Mouse (Mus musculus): ENCODE results near the gene Prdx2. TPM values are rescaled to one million over a fixed set of nuclear protein-coding genes. Genes with fewer than 3 reads are reported as not detected.
A peak's percentile ranks its signal among the peaks of the same experiment; 100 is the strongest.

Gene Prdx2
- polyA plus RNA-seq, 1 experiment from 2014 or later: 1,219 TPM

DNA sequence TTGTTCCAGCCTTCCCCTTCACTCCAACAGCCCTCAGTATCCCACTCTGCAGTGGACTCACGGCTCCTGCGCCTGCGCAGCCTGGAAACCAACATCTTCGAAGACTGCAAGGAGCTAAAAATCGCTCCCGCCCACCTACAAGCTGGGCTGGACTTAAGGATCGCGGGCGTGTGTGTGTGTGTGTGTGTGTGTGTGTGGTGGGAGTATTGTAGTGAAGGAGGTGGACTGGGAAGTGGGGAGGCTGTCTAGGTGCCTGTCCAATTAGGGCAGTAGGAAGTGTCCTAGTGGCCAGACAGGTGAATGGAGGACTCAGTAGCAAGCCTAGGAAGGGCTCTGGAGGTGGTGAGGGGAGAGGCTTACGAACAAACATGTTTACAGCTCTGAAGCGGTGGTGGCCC, 24.2 kb upstream of the Prdx2 start:
- Histone ChIP-seq H3K4me1 (ENCODE audit: control insufficient read depth, insufficient read depth, low read length) (peaks cover 4% of the 10 kb centered on the region), H3K4me2 (ENCODE audit: low read depth, low read length) (peak overlapping the region; percentile 85), H3K9ac (replicated peaks; ENCODE audit: low read length) (no peak overlapping the region), H3K27me3 (ENCODE audit: control insufficient read depth, insufficient read depth, low read length) (peaks cover 43% of the 10 kb centered on the region), H3K36me3 (replicated peaks; ENCODE audit: control insufficient read depth, insufficient read depth, low read depth, low read length) (no peaks in the 10 kb centered on the region), H3K27ac (replicated peaks; ENCODE audit: low read depth, low read length) (no peak overlapping the region), H3K4me3 (ENCODE audit: low read depth, low read length) (no peak overlapping the region), H3K9me3 (replicated peaks; ENCODE audit: control insufficient read depth, low read length) (no peaks in the 10 kb centered on the region)
- 5% methylated on average over 11 of the region's 11 CpGs for WGBS
- ATAC-seq (replicated peaks; ENCODE audit: insufficient number of reproducible peaks, low FRiP score, low TSS enrichment, low read depth) (0 out of 2 replicates have a peak, but pooled peaks have one; percentile 29), DNase-seq (ENCODE audit: low spot score) (no peak)

DNA sequence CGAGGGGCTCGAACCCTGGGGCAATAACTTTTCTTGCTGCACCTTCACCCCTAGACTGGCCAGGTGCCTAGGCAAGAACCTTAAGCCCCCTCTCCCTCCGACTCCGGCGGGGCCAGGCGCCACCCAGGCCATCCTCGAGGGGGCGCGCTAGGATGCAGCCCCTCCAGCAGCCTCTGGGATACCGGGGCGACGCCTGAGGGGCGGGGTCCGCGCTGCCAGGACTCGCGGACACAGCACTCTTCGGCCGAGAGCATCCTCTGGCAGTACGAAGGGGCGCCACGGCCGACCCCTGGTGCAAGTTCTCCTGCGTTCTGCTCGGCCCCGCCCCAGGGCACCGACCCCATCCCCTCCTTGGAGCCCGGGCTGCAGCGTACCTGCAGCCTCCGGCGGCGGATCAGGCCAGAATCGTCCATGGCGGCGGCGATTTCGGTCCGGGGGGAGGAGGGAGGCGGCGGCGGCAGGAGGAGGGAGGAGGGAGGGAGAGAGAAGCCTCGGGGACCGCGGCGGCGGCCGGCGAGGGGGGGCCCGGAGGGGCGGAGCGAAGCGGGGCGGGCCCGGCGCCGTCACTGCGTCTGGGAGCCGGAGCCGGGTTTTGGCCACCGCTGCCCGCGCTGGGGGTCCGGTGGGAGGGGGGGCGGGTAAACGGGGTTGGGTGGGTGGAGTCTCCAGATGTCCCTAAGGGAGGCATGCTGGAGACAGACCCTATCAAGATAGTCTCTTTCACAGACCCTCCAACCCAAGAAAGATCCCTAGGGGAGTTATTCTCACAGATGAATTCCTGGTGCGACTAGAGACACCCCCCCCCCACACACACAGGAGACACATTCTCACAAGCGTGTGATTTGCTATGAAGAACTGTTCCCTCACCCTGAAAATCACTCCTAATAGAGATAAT, 23.5 kb upstream of the Prdx2 start:
- Histone ChIP-seq H3K9me3 (replicated peaks; ENCODE audit: control insufficient read depth, low read length) (no peaks in the 10 kb centered on the region), H3K4me3 (ENCODE audit: low read depth, low read length) (peak overlapping the region; percentile 39), H3K27me3 (ENCODE audit: control insufficient read depth, insufficient read depth, low read length) (peaks cover 45% of the 10 kb centered on the region), H3K27ac (replicated peaks; ENCODE audit: low read depth, low read length) (no peak overlapping the region), H3K36me3 (replicated peaks; ENCODE audit: control insufficient read depth, insufficient read depth, low read depth, low read length) (no peaks in the 10 kb centered on the region), H3K4me1 (ENCODE audit: control insufficient read depth, insufficient read depth, low read length) (peaks cover 4% of the 10 kb centered on the region), H3K4me2 (ENCODE audit: low read depth, low read length) (peak overlapping the region; percentile 85), H3K9ac (replicated peaks; ENCODE audit: low read length) (peak overlapping the region; percentile 22; the same call in 1 of the 2 replicates)
- peak; percentile 51 for DNase-seq (ENCODE audit: low spot score)
- WGBS: under 1% methylated on average over 39 of the region's 67 CpGs
- peak; percentile 21; the same call in 1 of the 2 replicates for ATAC-seq (replicated peaks; ENCODE audit: insufficient number of reproducible peaks, low FRiP score, low TSS enrichment, low read depth)

DNA sequence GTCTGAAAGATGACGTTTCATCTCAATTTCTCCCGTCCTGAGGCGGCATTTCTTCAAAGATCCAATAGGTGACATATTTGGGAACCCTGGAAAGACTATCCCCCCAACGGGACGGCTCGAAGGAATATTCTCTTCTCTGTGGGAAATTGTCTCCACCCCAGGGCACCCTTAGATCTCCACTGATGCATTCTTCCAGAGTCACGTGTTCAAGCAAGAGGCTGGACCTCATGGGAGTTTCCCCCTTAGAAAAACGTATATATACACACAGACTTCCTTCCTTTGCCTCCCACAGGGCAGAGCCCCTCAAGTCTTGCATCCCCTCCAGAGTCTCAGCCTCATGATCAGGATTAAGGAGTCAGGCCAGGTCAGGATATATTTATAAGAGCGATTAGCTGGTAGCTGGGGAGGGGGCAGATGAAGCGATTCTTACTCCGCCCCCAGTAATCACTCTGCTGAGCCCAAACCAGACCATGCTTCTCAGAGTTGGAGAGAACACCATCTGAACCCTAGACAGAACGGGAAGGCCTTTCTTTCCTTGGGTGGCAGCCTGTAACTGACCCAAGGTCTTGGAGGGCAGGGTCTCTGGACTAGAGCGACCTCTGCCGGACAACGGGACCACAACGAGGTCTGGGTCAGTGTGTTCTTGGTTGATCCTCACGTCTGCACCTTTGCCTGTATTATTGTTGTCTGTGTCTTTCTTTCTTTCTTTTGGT, 22.7 kb upstream of the Prdx2 start, which contains the start of gene Rtbdn:
Gene Rtbdn (plus strand): TSS at position 464 of the 713 bp plus-strand sequence.
- WGBS: 6% methylated on average over 17 of the region's 17 CpGs
- H3K36me3 ChIP-seq (replicated peaks; ENCODE audit: control insufficient read depth, insufficient read depth, low read depth, low read length): no peaks in the 10 kb centered on the region
- no peaks in the 10 kb centered on the region for H3K9me3 ChIP-seq (replicated peaks; ENCODE audit: control insufficient read depth, low read length)
- no peak within 1 kb of the TSS for H3K27ac ChIP-seq (replicated peaks; ENCODE audit: low read depth, low read length)
- peaks cover 4% of the 10 kb centered on the region for H3K4me1 ChIP-seq (ENCODE audit: control insufficient read depth, insufficient read depth, low read length)
- peak within 1 kb of the TSS; percentile 22; the same call in 1 of the 2 replicates for H3K9ac ChIP-seq (replicated peaks; ENCODE audit: low read length)
- DNase-seq (ENCODE audit: low spot score) (no peak), ATAC-seq (replicated peaks; ENCODE audit: insufficient number of reproducible peaks, low FRiP score, low TSS enrichment, low read depth) (no peak)
- peak within 1 kb of the TSS; percentile 39 for H3K4me3 ChIP-seq (ENCODE audit: low read depth, low read length)
- peaks cover 45% of the 10 kb centered on the region for H3K27me3 ChIP-seq (ENCODE audit: control insufficient read depth, insufficient read depth, low read length)
- peak within 1 kb of the TSS; percentile 85 for H3K4me2 ChIP-seq (ENCODE audit: low read depth, low read length)

DNA sequence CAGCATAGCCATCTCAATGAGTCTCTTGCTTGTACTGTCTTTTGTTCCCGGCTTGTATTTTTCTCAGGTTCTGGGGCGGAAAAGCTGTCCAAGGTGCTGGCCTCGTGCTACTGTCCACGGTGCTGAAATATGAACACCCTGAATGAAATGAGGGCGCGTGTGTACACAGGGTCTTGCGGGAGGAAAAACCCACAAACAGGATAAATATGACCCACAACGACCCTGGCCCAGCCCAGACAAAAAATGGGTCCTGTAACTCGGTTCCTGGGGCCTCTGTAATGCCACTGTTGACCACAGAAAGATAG, 22.2 kb upstream of the Prdx2 start:
- Histone ChIP-seq H3K27me3 (ENCODE audit: control insufficient read depth, insufficient read depth, low read length) (peaks cover 45% of the 10 kb centered on the region), H3K4me2 (ENCODE audit: low read depth, low read length) (no peak overlapping the region), H3K4me3 (ENCODE audit: low read depth, low read length) (no peak overlapping the region), H3K9me3 (replicated peaks; ENCODE audit: control insufficient read depth, low read length) (no peaks in the 10 kb centered on the region), H3K4me1 (ENCODE audit: control insufficient read depth, insufficient read depth, low read length) (peaks cover 4% of the 10 kb centered on the region), H3K27ac (replicated peaks; ENCODE audit: low read depth, low read length) (no peak overlapping the region), H3K9ac (replicated peaks; ENCODE audit: low read length) (no peak overlapping the region), H3K36me3 (replicated peaks; ENCODE audit: control insufficient read depth, insufficient read depth, low read depth, low read length) (no peaks in the 10 kb centered on the region)
- WGBS: 14% methylated on average over 9 of the region's 9 CpGs
- DNase-seq (ENCODE audit: low spot score) (peak; percentile 83), ATAC-seq (replicated peaks; ENCODE audit: insufficient number of reproducible peaks, low FRiP score, low TSS enrichment, low read depth) (no peak)

DNA sequence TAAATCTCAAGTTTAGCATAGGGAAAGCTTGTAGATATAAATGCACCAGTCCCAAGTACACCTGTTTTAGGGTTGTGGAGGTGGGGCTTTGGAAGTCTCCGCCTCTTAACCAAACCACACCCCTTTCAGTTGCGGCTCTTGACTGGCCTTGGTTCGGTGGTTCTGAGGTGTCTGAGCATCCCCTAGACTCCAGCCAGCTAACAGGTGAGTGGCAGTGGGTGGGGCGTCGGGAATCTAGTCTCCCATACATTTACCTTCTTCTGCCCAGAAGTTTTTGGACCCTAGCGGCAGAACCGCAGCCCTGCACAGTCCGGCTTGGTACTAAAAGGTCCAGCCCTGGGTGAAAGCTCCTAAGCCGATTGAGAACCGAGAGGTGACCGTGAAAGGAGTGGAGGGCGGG, 19.6 kb upstream of the Prdx2 start:
- Histone ChIP-seq H3K4me1 (ENCODE audit: control insufficient read depth, insufficient read depth, low read length) (peaks cover 4% of the 10 kb centered on the region), H3K4me2 (ENCODE audit: low read depth, low read length) (no peak overlapping the region), H3K36me3 (replicated peaks; ENCODE audit: control insufficient read depth, insufficient read depth, low read depth, low read length) (no peaks in the 10 kb centered on the region), H3K9ac (replicated peaks; ENCODE audit: low read length) (no peak overlapping the region), H3K9me3 (replicated peaks; ENCODE audit: control insufficient read depth, low read length) (no peaks in the 10 kb centered on the region), H3K27me3 (ENCODE audit: control insufficient read depth, insufficient read depth, low read length) (peaks cover 36% of the 10 kb centered on the region), H3K27ac (replicated peaks; ENCODE audit: low read depth, low read length) (no peak overlapping the region), H3K4me3 (ENCODE audit: low read depth, low read length) (no peak overlapping the region)
- WGBS: 19% methylated on average over 12 of the region's 12 CpGs
- no peak for ATAC-seq (replicated peaks; ENCODE audit: insufficient number of reproducible peaks, low FRiP score, low TSS enrichment, low read depth)
- no peak for DNase-seq (ENCODE audit: low spot score)

DNA sequence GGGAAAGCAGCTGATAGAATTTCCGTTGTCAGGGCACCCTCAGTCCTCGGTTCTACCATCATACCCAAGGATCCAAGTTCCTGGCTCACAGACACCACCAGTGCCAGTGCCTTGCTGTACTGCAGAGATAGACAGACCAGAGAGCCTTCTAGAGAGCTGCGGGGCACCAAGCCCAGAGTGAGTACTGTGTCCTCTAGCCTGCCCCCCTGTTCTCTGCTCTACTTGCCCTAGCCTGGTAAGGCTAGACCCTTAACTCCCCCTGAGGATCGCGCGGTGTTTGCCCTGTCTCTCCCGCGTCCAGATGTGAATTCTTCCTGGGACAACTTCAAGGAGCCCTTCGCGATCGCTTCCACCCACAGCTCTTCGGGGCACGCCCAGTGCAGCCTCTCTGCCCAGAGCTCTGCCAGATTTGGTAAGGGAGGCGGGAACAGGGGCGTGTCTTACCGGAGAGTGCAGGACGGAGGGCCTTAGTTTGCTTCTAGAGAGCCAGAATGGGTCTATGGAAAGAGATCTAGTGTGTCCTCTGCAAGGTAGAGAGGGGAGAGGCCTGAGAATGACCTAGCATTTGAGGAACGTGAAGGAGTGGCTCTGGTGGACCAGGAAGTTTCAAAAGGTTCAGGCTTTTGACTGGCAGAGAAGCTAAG, 16.7 kb upstream of the Prdx2 start:
- DNase-seq (ENCODE audit: low spot score) (no peak), ATAC-seq (replicated peaks; ENCODE audit: insufficient number of reproducible peaks, low FRiP score, low TSS enrichment, low read depth) (0 out of 2 replicates have a peak, but pooled peaks have one; percentile 22)
- H3K9me3 ChIP-seq (replicated peaks; ENCODE audit: control insufficient read depth, low read length): no peaks in the 10 kb centered on the region
- no peak overlapping the region for H3K4me2 ChIP-seq (ENCODE audit: low read depth, low read length)
- H3K4me3 ChIP-seq (ENCODE audit: low read depth, low read length): no peak overlapping the region
- H3K36me3 ChIP-seq (replicated peaks; ENCODE audit: control insufficient read depth, insufficient read depth, low read depth, low read length): no peaks in the 10 kb centered on the region; the same call in 1 of the 2 replicates
- peaks cover 10% of the 10 kb centered on the region for H3K27me3 ChIP-seq (ENCODE audit: control insufficient read depth, insufficient read depth, low read length)
- 13% methylated on average over 18 of the region's 18 CpGs for WGBS
- H3K9ac ChIP-seq (replicated peaks; ENCODE audit: low read length): no peak overlapping the region
- H3K4me1 ChIP-seq (ENCODE audit: control insufficient read depth, insufficient read depth, low read length): no peaks in the 10 kb centered on the region
- no peak overlapping the region for H3K27ac ChIP-seq (replicated peaks; ENCODE audit: low read depth, low read length)

DNA sequence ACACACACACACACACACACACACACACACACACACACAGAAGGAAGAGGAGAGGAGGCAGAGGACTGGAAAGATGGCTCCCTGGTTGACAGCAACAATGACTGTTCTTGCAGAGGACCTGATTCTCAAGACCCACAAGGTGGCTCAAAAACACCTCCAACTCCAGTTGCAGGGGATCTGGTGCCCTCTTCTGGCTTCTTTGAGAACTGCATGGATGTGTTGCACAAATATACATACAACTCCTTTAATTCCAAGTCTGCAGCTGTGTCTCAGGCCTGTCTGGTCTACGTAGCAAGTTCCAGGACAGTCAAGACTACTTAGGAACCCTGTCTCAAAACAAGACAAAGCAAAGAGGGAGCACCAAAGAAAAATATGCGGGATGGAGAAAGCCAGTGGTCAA, 12.6 kb upstream of the Prdx2 start:
- Histone ChIP-seq H3K4me2 (ENCODE audit: low read depth, low read length) (no peak overlapping the region), H3K36me3 (replicated peaks; ENCODE audit: control insufficient read depth, insufficient read depth, low read depth, low read length) (no peaks in the 10 kb centered on the region; the same call in 1 of the 2 replicates), H3K27me3 (ENCODE audit: control insufficient read depth, insufficient read depth, low read length) (peaks cover 4% of the 10 kb centered on the region), H3K9ac (replicated peaks; ENCODE audit: low read length) (no peak overlapping the region), H3K4me3 (ENCODE audit: low read depth, low read length) (no peak overlapping the region), H3K27ac (replicated peaks; ENCODE audit: low read depth, low read length) (no peak overlapping the region), H3K4me1 (ENCODE audit: control insufficient read depth, insufficient read depth, low read length) (no peaks in the 10 kb centered on the region), H3K9me3 (replicated peaks; ENCODE audit: control insufficient read depth, low read length) (no peaks in the 10 kb centered on the region)
- DNase-seq (ENCODE audit: low spot score) (peak; percentile 83), ATAC-seq (replicated peaks; ENCODE audit: insufficient number of reproducible peaks, low FRiP score, low TSS enrichment, low read depth) (no peak)
- WGBS: 37% methylated on average over 2 of the region's 2 CpGs
